Mouse (Mus musculus) hindbrain, embryonic 11.5 days (tissue): Measurements from ENCODE around the gene Zzef1. TPM values are rescaled to one million over a fixed set of nuclear protein-coding genes. Genes with fewer than 3 reads are reported as not detected.
"Not testable (repeated sequence)": the region's sequence is repeated elsewhere in the genome, so short reads cannot be mapped to it uniquely, and the experiment has no call there.

Experiments
- ATAC-seq: fragments of 200-750 bp; cut with Nextera tagmentation; 2 replicates; pipeline ENCODE4 v1.8.0; 2017; ENCODE audit warnings: mild to moderate bottlenecking, moderate TSS enrichment, moderate library complexity; ENCODE audit not compliant: low FRiP score
- DNase-seq: peaks from one replicate; pipeline ENCODE4 v3.0.0-alpha.2; 2015; ENCODE audit warnings: low spot score
- H3K27ac ChIP-seq: fragments of 300-500 bp; sonication (generic); 2 replicates; pipeline ENCODE4 v1.5.1; 2014; ENCODE audit warnings: mild to moderate bottlenecking, low read depth, low read length
- H3K27me3 ChIP-seq: fragments of 300-500 bp; sonication (generic); 2 replicates; pipeline ENCODE4 v1.6.1; 2014; ENCODE audit warnings: mild to moderate bottlenecking, low read length, moderate library complexity, mixed read lengths; ENCODE audit not compliant: control insufficient read depth, insufficient read depth
- H3K36me3 ChIP-seq: fragments of 300-500 bp; sonication (generic); 2 replicates; pipeline ENCODE4 v1.6.1; 2014; ENCODE audit warnings: mild to moderate bottlenecking, low read length, moderate library complexity, mixed read lengths; ENCODE audit not compliant: control insufficient read depth, insufficient read depth
- H3K4me1 ChIP-seq: fragments of 300-500 bp; sonication (generic); replicated peaks from 2 replicates; pipeline ENCODE4 v1.6.1; 2014; ENCODE audit warnings: low read length, mixed read lengths; ENCODE audit not compliant: control insufficient read depth, insufficient read depth
- H3K4me2 ChIP-seq: fragments of 300-500 bp; sonication (generic); replicated peaks from 2 replicates; pipeline ENCODE4 v1.6.1; 2014; ENCODE audit warnings: mild to moderate bottlenecking, low read depth, low read length
- H3K4me3 ChIP-seq: fragments of 300-500 bp; sonication (generic); 2 replicates; pipeline ENCODE4 v1.5.1; 2014; ENCODE audit warnings: low read depth, low read length
- H3K9ac ChIP-seq: fragments of 300-500 bp; sonication (generic); 2 replicates; pipeline ENCODE4 v1.6.1; 2014; ENCODE audit warnings: low read depth, low read length
- H3K9me3 ChIP-seq: fragments of 300-500 bp; sonication (generic); 2 replicates; pipeline ENCODE4 v1.6.1; 2016; ENCODE audit warnings: low read length; ENCODE audit not compliant: control insufficient read depth
- WGBS: fragments of 180-500 bp; shearing (Covaris S2); extraction: QIAGEN DNeasy Blood & Tissue Kit; methylation state at CpG from one replicate; pipeline ENCODE4 v1.1.7; 2014; 5-methylcytosine and 5-hydroxymethylcytosine counted together
- polyA plus RNA-seq: library from polyadenylated mRNA; unstranded; fragments of >200 nt; fragmentation: Nextera tagmentation; extraction: Ambion mirVana; gene quantifications from 2 replicates; pipeline ENCODE4 v1.2.1, GENCODE M21; 2014

Gene Zzef1
- polyA plus RNA-seq, 1 experiment from 2014 or later, result 14.0 TPM

DNA sequence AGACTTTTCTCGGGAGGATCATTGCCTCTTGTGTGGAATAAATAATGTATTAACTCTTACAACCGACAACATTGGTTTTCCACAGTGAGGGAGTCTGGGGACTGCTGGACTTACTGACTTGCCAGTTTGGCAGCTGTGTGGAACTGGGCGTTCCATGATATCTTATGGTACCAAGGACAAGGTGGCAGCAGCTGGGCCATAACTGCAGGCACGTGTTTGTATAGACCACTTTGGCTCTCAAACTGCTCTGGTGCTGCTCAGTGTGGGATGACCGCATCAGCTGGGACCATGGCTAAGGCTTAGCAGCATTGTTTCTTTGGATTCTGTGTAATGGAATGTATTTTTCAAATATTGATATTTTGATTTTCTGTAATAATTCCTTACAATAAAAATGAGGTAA is 25.2 kb upstream of the Zzef1 start:
- H3K9ac ChIP-seq, result no peak overlapping the region
- DNase-seq, result no peak
- no peaks in the 10 kb centered on the region for H3K36me3 ChIP-seq
- ATAC-seq, result no peak
- H3K27ac ChIP-seq, result no peak overlapping the region
- no peaks in the 10 kb centered on the region for H3K9me3 ChIP-seq
- no peak overlapping the region for H3K4me2 ChIP-seq
- no peaks in the 10 kb centered on the region for H3K4me1 ChIP-seq
- no peaks in the 10 kb centered on the region for H3K27me3 ChIP-seq
- 86% methylated on average over 5 of the region's 5 CpGs for WGBS
- no peak overlapping the region for H3K4me3 ChIP-seq

DNA sequence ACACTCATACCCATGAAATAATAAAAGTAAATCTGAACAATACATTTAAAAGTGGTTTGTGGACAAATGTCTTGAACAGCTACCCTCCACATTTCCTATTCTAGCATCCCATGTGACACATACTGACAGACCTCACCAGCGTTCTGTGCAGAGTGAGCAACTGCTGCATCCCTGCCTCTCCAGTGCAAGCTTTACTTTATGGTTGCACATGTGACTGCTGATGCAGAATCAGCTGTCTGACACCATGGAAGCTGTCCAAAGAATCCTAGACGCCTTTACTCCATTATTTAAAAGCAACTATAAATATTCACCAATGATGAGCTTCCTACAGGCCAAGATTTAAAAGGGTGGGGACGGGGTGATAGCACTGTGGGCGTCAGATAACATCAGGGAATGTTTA is 24.6 kb upstream of the Zzef1 start:
- H3K27ac ChIP-seq, result no peak overlapping the region
- H3K9ac ChIP-seq, result no peak overlapping the region
- no peak overlapping the region for H3K4me3 ChIP-seq
- H3K9me3 ChIP-seq, result no peaks in the 10 kb centered on the region
- no peak overlapping the region for H3K4me2 ChIP-seq
- no peaks in the 10 kb centered on the region for H3K4me1 ChIP-seq
- 86% methylated on average over 4 of the region's 4 CpGs for WGBS
- ATAC-seq (no peak), DNase-seq (no peak)
- H3K27me3 ChIP-seq, result no peaks in the 10 kb centered on the region
- no peaks in the 10 kb centered on the region for H3K36me3 ChIP-seq

DNA sequence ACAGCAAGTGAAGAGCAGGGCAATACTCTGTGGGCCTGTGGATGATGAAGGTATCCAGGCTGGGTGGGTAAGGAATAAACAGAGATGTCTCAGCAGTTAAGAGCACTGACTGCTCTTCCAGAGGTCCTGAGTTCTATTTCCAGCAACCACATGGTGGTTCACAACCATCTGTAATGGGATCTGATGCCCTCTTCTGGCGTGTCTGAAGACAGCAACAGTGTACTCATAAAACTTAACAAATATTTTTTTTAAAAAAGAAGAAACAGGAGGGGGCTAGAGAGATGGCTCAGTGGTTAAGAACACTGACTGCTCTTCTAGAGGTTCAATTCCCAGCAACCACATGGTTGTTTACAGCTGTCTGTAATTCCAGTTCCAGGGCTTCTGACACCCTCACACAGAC is 23.4 kb upstream of the Zzef1 start:
- not testable (repeated sequence) for H3K4me1 ChIP-seq, H3K27me3 ChIP-seq, H3K36me3 ChIP-seq, H3K9ac ChIP-seq, H3K9me3 ChIP-seq, H3K4me3 ChIP-seq, H3K27ac ChIP-seq, ATAC-seq, H3K4me2 ChIP-seq, DNase-seq
- 38% methylated on average over 1 of the region's 1 CpGs for WGBS

DNA sequence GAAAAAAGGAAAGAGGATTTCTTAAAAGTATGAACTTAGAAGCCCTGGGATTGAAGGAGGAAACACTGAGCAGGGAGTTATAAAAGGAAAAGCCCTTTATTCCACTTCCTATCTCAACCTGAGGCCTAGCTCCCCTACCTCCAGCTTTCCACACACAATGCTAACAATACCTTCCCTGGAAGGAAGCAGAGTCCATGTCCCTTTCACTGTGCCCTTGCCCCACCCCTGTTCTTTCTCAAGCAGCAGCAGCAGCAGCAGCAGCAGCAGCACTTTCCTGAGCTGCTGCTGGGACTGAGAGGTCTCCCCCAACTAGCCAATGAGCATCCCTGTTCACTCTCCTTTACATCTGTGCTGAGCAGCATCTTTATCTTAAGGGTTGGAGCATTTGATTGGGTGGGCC is 17.1 kb upstream of the Zzef1 start:
- Histone ChIP-seq H3K27me3 (no peaks in the 10 kb centered on the region), H3K27ac (no peak overlapping the region), H3K36me3 (no peaks in the 10 kb centered on the region), H3K4me2 (no peak overlapping the region), H3K4me3 (no peak overlapping the region), H3K9ac (no peak overlapping the region), H3K4me1 (no peaks in the 10 kb centered on the region), H3K9me3 (no peaks in the 10 kb centered on the region)
- DNase-seq, result no peak
- no peak for ATAC-seq

DNA sequence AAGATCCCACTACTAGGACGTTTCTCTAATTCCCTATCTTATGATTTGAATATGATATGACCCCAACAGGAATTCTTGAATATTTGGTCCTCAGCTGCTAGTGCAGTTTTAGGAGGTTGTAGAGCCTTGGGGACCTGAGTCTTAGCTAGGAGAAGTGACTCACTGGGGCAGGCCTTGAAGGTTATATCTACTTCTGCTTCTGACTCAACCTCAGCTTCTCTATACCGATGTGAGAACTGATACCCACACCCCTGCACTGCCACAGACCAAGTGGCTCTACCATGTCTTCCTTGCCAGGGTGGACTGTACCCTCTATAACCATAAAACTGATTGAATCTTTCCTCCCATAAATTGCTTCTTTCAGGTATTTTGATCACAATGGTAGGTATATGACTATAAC is 13.9 kb upstream of the Zzef1 start:
- H3K9me3 ChIP-seq, result no peaks in the 10 kb centered on the region
- no peak overlapping the region for H3K4me2 ChIP-seq
- DNase-seq (no peak), ATAC-seq (no peak)
- 71% methylated on average over 2 of the region's 2 CpGs for WGBS
- H3K36me3 ChIP-seq, result no peaks in the 10 kb centered on the region
- no peaks in the 10 kb centered on the region for H3K27me3 ChIP-seq
- H3K9ac ChIP-seq, result no peak overlapping the region
- H3K4me3 ChIP-seq, result no peak overlapping the region
- no peaks in the 10 kb centered on the region for H3K4me1 ChIP-seq
- no peak overlapping the region for H3K27ac ChIP-seq

DNA sequence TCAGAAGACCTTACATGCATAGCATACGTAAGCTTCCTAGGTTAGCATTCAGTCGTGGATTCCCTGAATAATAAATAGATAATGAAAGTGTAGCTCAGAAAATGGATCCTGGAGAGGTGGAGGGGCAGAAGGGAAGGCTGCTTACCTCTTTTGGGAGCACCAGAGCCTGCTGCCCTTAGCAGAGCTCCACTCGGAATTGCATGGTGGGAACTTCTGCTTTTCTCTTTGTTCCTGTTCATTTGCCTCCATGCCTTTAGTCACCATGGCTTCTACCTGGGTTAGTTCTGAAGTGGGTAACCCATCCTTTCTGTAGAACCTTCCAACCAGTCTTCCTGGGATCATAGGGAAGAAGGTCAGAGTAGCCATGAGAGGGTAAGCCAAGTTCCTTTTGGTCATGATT is 13.5 kb upstream of the Zzef1 start:
- Histone ChIP-seq H3K4me2 (no peak overlapping the region), H3K4me1 (no peaks in the 10 kb centered on the region), H3K4me3 (no peak overlapping the region), H3K36me3 (no peaks in the 10 kb centered on the region), H3K27me3 (no peaks in the 10 kb centered on the region), H3K9me3 (no peaks in the 10 kb centered on the region), H3K9ac (no peak overlapping the region), H3K27ac (no peak overlapping the region)
- ATAC-seq (no peak), DNase-seq (no peak)
- 78% methylated on average over 3 of the region's 3 CpGs for WGBS

DNA sequence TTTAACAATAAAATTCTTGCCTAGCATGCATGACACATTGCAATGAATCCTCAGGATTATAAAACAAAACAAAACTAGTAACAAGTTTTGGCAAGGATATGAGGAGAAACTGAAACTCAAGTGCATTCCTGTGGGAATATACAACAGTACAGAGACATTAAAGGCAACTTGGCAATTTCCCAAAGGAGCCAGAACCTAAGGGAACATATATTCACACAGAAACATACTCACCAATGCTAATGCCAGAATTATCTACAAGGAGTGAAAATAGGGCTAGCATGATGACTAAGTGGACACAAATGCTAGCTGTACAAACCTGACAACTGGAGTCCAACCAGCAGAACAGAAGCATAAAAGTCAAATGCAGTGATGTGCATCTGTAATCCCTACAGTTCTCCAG is 4.0 kb upstream of the Zzef1 start:
- Histone ChIP-seq H3K27ac (no peak overlapping the region), H3K9me3 (no peaks in the 10 kb centered on the region), H3K4me2 (no peak overlapping the region), H3K4me1 (0 out of 2 replicates have a peak, but pooled peaks cover 2% of the 10 kb centered on the region), H3K27me3 (no peaks in the 10 kb centered on the region), H3K9ac (no peak overlapping the region), H3K4me3 (no peak overlapping the region), H3K36me3 (no peaks in the 10 kb centered on the region)
- no peak for ATAC-seq
- no peak for DNase-seq

DNA sequence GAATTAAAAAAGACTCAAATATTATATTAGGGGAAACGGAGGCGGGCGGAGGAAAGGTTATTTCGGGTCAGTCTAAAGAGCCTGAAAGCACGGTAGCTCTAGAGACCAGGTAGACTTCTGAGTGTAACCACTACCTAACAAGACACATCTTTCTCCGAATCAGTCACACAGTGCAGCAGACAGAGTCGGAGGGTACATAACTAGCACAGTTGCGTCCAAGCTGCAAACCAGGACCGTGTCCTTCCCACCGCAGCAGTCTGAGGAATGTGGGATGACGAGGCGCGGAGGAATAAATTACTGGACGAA is 924 bp upstream of the Zzef1 start:
- 22% methylated on average over 14 of the region's 14 CpGs for WGBS
- H3K4me2 ChIP-seq, result peak overlapping the region; percentile 49
- peak overlapping the region; percentile 88 for H3K9ac ChIP-seq
- H3K27ac ChIP-seq, result no peak overlapping the region
- no peaks in the 10 kb centered on the region for H3K36me3 ChIP-seq
- DNase-seq (no peak), ATAC-seq (peak; percentile 58)
- H3K9me3 ChIP-seq, result no peaks in the 10 kb centered on the region
- H3K4me1 ChIP-seq, result 0 out of 2 replicates have a peak, but pooled peaks cover 2% of the 10 kb centered on the region
- no peaks in the 10 kb centered on the region for H3K27me3 ChIP-seq
- H3K4me3 ChIP-seq, result peak overlapping the region; percentile 97

DNA sequence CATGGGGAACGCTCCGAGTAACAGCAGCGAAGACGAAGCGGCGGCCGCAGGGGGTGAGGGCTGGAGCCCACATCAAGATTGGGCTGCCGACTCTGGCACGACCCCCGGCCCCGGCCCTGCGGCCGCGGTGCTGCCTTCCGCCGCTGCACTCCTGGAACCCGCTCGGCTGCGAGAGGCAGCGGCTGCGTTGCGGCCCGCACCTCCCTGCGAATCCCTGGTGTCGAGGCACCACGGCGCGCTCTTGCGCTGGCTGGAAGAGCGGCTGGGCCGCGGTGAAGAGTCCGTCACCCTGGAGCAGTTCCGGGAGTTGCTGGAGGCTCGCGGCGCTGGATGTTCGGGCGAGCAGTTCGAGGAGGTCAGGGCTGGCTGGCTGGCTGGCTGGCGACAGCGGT is 266 bp downstream of the Zzef1 start:
- Histone ChIP-seq H3K27ac (peak overlapping the region; percentile 24; the same call in 1 of the 2 replicates), H3K27me3 (no peaks in the 10 kb centered on the region), H3K4me2 (peak overlapping the region; percentile 84), H3K9ac (peak overlapping the region; percentile 88), H3K36me3 (no peaks in the 10 kb centered on the region), H3K4me1 (0 out of 2 replicates have a peak, but pooled peaks cover 2% of the 10 kb centered on the region), H3K9me3 (no peaks in the 10 kb centered on the region), H3K4me3 (peak overlapping the region; percentile 97)
- under 1% methylated on average over 36 of the region's 42 CpGs for WGBS
- ATAC-seq (peak; percentile 44), DNase-seq (no peak)
